Mouse (Mus musculus): ENCODE measurements around the gene Wdr90. TPM values are rescaled to one million over a fixed set of nuclear protein-coding genes. Genes with fewer than 3 reads are reported as not detected.

Wdr90 gene
- total RNA-seq (2015; ENCODE audit: low replicate concordance): 12.5 and 17.6 TPM in 2 replicates
- total RNA-seq (2017; ENCODE audit: low replicate concordance): 10.0 and 12.7 TPM in 2 replicates

GRCm38 (mm10) chr17:25860832-25861703, at the start of gene Wdr90:
Wdr90 (minus strand) TSS chr17:25861501.
- peak; percentile 94 for ATAC-seq (replicated peaks; ENCODE audit: low FRiP score, poor library complexity, severe bottlenecking)

GRCm38 (mm10) chr17:25907640-25908039, 46.3 kb upstream of the Wdr90 start:
- ATAC-seq (replicated peaks; ENCODE audit: low FRiP score, poor library complexity, severe bottlenecking): no peak

- ATAC-seq (replicated peaks; ENCODE audit: low FRiP score, poor library complexity, severe bottlenecking): no peak
Measured at GRCm38 (mm10) chr17:25903061-25903460, 41.8 kb upstream of the Wdr90 start.

GRCm38 (mm10) chr17:25900193-25900592, 38.9 kb upstream of the Wdr90 start:
- no peak for ATAC-seq (replicated peaks; ENCODE audit: low FRiP score, poor library complexity, severe bottlenecking)

- no peak for ATAC-seq (replicated peaks; ENCODE audit: low FRiP score, poor library complexity, severe bottlenecking)
Measured at GRCm38 (mm10) chr17:25895891-25896290, 34.6 kb upstream of the Wdr90 start.

- ATAC-seq (replicated peaks; ENCODE audit: low FRiP score, poor library complexity, severe bottlenecking): no peak
Measured at GRCm38 (mm10) chr17:25895415-25895814, 34.1 kb upstream of the Wdr90 start.

GRCm38 (mm10) chr17:25893975-25894617, 32.8 kb upstream of the Wdr90 start:
- ATAC-seq (replicated peaks; ENCODE audit: low FRiP score, poor library complexity, severe bottlenecking): peak; percentile 93

GRCm38 (mm10) chr17:25888837-25889236, 27.5 kb upstream of the Wdr90 start:
- ATAC-seq (replicated peaks; ENCODE audit: low FRiP score, poor library complexity, severe bottlenecking): no peak

- ATAC-seq (replicated peaks; ENCODE audit: low FRiP score, poor library complexity, severe bottlenecking): no peak
Measured at GRCm38 (mm10) chr17:25887467-25887866, 26.2 kb upstream of the Wdr90 start.

GRCm38 (mm10) chr17:25886806-25887205, 25.5 kb upstream of the Wdr90 start:
- no peak for ATAC-seq (replicated peaks; ENCODE audit: low FRiP score, poor library complexity, severe bottlenecking)

- peak; percentile 60; the same call in 1 of the 2 replicates for ATAC-seq (replicated peaks; ENCODE audit: low FRiP score, poor library complexity, severe bottlenecking)
Measured at GRCm38 (mm10) chr17:25885636-25886035, 24.3 kb upstream of the Wdr90 start.

- ATAC-seq (replicated peaks; ENCODE audit: low FRiP score, poor library complexity, severe bottlenecking): no peak
Measured at GRCm38 (mm10) chr17:25883824-25884223, 22.5 kb upstream of the Wdr90 start.

GRCm38 (mm10) chr17:25883268-25883667, 22.0 kb upstream of the Wdr90 start:
- no peak for ATAC-seq (replicated peaks; ENCODE audit: low FRiP score, poor library complexity, severe bottlenecking)

- no peak for ATAC-seq (replicated peaks; ENCODE audit: low FRiP score, poor library complexity, severe bottlenecking)
Measured at GRCm38 (mm10) chr17:25882306-25882705, 21.0 kb upstream of the Wdr90 start.

GRCm38 (mm10) chr17:25881691-25882090, 20.4 kb upstream of the Wdr90 start:
- no peak for ATAC-seq (replicated peaks; ENCODE audit: low FRiP score, poor library complexity, severe bottlenecking)

- no peak for ATAC-seq (replicated peaks; ENCODE audit: low FRiP score, poor library complexity, severe bottlenecking)
Measured at GRCm38 (mm10) chr17:25880913-25881641, 19.8 kb upstream of the Wdr90 start.

- ATAC-seq (replicated peaks; ENCODE audit: low FRiP score, poor library complexity, severe bottlenecking): no peak
Measured at GRCm38 (mm10) chr17:25880196-25880910, 19.1 kb upstream of the Wdr90 start, which contains the start of gene Wfikkn1. Wfikkn1 (minus strand) TSS chr17:25880858.

GRCm38 (mm10) chr17:25879750-25880149, 18.4 kb upstream of the Wdr90 start:
- ATAC-seq (replicated peaks; ENCODE audit: low FRiP score, poor library complexity, severe bottlenecking): no peak

- ATAC-seq (replicated peaks; ENCODE audit: low FRiP score, poor library complexity, severe bottlenecking): no peak
Measured at GRCm38 (mm10) chr17:25879261-25879660, 18.0 kb upstream of the Wdr90 start.

Measured in erythroblast, adult 5-6 weeks (primary cell).